Mouse (Mus musculus) heart, adult 9 months (tissue): ENCODE data around the gene Gpr89.

ENCODE experiments used
- DNase-seq, 2 experiments: peaks; one replicate each; pipeline ENCODE4 v3.0.0; 2022; ENCODE audit warnings: low spot score in 2 of 2

Gene Gpr89

GRCm38 (mm10) chr3:96870270-96870669 is 34.9 kb downstream of the Gpr89 start:
- DNase-seq = no peak

- DNase-seq = no peak
Measured at GRCm38 (mm10) chr3:96869091-96869490, 36.1 kb downstream of the Gpr89 start.

GRCm38 (mm10) chr3:96868566-96868965 is 36.6 kb downstream of the Gpr89 start:
- DNase-seq = no peak

DNA sequence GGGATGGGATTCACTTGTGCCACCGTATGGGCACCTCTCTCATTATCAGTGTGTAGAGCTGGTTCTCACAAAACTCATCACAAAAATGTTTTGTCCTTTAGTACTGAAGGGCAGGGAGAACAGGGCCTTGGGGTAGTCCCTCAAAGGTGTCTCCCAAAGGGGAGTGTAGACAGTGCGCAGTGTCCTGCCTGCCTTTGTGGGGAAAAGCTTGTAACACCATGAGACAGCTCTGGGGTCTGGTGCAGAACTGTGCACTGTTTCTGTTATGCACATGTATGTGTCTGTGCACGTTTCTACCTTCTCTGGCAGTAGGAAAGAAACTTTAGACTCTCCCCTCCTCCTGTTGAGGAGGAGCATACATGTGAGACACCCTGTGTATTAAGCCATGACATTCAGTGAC is 37.3 kb downstream of the Gpr89 start:
- DNase-seq = no peak

GRCm38 (mm10) chr3:96860498-96860897 is 44.6 kb downstream of the Gpr89 start:
- no peak for DNase-seq

- no peak for DNase-seq
Measured at GRCm38 (mm10) chr3:96855833-96856232, 49.3 kb downstream of the Gpr89 start.

DNA sequence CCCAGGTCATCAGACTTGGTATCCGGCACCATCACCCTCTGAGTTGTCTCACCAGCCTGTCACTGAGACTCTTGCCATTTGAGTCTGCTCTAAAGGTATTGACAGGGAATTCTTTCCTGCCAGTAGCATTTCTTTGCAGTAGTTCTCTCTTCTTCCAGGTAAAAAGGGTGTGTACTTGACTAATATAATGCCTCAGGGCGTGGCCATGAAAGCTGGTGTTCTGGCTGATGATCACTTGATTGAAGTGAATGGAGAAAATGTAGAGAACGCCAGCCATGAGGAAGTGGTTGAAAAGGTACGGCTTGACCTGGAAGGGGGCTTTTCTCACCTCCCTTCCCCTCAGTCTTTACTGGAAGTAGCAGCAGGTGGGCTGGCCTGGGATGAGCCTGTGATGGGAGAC is 50.8 kb downstream of the Gpr89 start:
- DNase-seq = no peak

DNA sequence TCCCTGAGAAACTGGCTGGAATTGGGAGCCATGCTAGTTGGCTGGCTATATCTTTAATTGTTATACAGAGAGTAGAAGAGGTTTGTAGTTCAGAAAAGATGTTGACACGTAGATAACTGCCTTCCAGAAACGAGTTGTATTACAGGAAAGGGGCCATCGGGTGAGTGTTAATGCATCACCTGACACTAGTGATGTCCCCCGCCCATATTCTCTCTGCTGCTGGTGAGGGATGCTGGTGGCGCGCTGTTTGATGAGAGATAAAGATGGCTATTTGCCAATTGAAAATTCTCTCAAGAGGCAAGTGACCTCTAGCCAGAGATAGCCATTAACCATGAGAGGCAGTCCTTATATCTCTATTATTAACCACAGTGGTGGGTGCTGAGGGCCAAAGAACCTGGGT is 52.6 kb downstream of the Gpr89 start:
- DNase-seq = no peak

DNA sequence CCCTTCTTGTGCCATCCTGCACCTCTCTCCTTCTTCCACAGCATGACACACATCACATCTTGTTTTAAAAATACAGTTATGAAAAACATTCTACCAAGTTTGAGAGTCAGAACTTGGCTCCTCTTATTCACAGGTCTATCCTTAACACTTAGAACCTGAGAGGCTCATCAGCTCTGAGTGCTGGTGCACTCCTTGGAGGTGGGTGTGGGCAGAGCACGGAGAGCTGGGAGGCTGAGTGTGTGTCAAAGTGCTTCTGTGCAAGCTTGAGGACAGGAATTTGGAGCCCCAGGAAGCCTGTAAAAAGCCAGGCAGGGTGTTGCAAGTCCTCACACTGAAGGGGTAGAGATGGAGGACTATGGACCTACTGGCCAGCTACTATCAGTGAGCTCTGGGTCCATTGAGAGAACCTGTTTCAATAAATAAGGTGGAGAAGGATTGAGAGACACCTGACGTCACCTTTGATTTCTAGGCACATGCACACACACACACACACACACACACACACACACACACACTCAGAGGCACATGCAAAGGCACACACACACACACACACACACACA is 55.9 kb downstream of the Gpr89 start:
- DNase-seq = no peak

DNA sequence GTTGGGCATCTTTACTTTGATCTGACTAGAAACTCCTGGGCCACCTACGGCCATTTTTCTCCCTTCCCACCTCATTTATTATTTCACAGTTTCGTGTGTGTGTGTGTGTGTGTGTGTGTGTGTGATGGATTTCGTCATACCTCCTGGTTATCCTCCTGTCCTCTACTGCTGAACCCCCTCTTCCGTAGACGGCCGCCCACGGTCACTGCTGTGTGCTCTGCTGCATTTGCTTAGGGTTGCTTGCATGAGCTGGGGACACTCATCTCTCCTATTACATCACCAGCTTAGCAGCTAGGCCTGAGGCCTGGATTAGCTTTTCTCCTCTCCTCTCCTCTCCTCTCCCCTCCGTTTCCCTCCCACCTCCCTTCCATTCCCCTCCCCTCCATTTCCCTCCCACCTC is 56.7 kb downstream of the Gpr89 start:
- no peak for DNase-seq

DNA sequence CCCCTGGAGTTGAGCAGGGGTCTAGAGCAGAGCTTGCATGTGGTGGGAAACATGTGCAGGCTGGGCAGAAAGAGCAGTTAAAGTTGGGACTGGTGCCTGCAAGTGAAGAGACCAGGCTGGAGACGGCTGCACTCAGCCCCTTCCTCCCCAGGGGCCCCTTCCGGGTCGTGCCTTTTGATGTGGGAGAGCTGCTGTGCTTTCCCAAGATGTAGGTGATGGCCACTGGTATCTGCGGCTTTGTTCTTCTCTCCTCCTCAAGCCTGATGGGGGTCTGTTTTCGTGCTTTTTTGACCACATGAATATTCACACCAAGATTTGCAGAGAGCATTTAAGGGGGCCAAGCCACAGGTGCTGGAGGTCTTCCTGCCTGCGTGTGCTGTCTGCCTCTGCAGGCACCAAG is 57.5 kb downstream of the Gpr89 start:
- no peak for DNase-seq

DNA sequence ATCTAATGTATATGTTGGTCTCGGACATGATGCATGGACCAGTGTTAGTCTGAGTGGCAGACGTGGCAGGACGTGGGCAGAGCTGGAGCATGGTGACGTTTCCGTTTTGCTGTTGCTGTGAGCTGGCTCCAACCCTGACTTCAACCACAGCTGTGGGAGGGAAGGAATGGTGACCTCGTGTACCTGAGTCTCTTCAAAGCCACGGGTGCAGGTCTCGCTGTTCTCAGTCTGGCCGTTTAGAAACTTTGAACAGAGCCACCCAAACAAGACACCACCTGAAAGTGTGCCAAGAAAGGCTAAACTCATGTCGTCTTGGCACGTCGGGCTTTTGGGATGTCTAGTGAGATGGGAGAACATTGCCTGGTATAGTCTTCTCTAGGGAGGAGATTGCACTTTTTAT is 58.2 kb downstream of the Gpr89 start:
- no peak for DNase-seq

GRCm38 (mm10) chr3:96845806-96846205 is 59.3 kb downstream of the Gpr89 start:
- DNase-seq = no peak

GRCm38 (mm10) chr3:96845191-96845590 is 60.0 kb downstream of the Gpr89 start:
- no peak for DNase-seq

DNA sequence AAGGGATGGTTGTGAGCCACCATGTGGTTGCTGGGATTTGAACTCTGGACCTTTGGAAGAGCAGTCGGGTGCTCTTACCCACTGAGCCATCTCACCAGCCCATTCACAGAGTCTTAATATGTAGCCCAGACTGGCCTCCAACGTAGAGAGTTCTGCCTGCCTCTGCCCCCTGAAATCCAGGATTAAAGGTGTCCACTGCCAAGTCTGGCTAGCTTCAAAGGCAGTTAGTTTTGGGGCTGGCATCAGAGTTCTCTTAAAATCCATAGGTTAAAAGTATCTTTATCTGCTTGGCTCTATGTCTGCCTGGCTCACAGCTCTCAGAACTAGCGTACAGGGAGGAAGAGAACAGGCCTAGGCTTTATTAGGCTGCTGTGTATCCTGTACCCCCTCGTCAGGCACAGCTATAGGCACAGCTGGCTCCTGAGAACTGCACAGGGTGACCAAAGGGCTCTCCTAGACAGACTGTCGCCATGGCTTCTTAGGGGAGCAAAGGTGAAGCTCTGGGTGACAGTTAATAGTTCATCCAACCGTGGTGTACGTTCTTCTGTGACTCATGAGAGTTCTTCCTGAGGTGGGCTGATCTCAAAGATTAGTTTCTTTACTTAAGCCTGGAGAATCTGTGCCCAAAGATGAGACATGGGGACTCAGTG is 66.0 kb downstream of the Gpr89 start:
- no peak for DNase-seq

- DNase-seq = peak in 1 of 2 experiments; percentile 11
Measured at GRCm38 (mm10) chr3:96836414-96836813, 68.7 kb downstream of the Gpr89 start.

- DNase-seq = no peak
Measured at GRCm38 (mm10) chr3:96834587-96835348, 70.4 kb downstream of the Gpr89 start.

DNA sequence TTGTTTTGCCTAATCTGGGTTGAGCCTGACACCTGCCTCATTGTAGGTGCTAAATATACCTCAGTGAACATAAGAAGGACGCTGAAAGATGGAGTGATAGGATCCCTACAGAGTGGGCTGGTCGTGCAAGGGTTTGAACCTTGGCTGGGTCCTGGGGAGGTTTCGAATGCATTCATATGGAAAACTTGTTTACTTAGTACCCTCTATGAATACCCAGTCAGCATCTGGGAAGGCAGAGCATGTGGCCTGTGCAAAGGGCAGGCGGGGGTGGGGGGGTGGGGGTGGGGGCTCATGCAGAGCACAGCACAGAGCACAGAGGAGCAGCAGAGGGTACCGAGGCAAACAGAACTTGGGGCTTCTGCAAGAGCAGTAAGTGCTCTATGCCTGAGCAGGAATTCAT is 72.2 kb downstream of the Gpr89 start:
- no peak for DNase-seq

DNA sequence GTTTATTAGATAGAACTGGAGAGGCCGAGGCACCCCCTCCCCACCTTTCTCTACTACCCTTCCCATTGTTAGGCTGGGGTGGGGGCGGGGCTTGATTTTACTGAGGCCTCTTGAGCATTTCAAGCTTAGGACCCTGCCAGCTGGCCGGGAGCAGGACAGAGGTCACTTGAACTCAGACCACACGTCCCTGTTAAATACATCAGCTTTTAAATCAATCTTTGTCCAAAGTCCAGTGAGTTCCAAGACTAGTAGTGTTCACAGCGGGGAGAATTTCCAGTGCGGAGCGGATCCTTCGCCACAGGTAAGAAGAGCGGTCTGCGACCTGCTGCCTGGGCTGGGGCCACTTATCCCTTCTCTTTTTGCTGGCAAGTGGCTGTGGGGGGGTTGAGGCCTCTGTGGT is 75.3 kb downstream of the Gpr89 start:
- no peak for DNase-seq

DNA sequence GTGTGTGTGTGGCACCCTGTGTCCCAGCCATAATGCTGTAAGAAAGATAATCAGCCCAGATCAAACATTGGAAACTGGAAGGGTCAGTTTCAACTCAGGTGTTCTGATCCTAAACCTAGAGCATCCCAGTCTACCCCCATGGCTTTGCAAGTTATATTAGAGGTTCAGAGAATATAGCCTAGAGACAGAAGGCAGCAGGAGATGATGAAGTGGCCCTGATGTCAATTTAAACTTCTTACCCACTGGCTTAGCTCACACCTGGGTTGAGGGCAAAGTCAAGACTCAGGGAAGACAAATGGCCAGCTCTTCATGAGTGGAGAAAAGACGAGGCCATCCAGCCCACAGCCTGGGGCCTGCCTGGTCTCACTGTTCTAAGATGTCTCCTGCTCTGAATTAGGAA is 76.2 kb downstream of the Gpr89 start, which contains the start of the genes Pdzk1 and Cd160:
Gene Pdzk1, plus strand, starts transcription at position 301 of the 400 bp plus-strand sequence.
Gene Cd160, minus strand, starts transcription at position 368 of the 400 bp plus-strand sequence.
- no peak for DNase-seq

- DNase-seq = no peak
Measured at GRCm38 (mm10) chr3:96828308-96828864, 76.8 kb downstream of the Gpr89 start.

DNA sequence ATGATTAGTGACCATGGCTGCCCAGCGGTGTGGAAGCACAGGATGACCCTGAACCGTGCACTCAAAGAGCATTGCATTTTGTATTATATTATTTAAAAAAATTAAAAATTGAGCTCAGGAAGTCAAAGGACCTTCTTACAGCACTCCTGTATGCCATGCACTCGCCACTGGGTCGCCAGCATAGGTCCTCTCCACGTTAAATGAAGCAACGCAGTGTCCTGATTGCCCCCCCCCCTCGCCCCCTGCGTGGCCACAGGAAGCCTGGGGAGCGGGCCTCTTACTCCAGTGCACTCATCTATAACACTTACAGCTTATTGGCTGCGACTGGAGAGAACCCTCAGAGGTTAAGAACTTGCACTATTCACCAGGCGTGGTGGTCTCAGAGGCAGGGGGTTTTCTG is 79.9 kb downstream of the Gpr89 start:
- DNase-seq = no peak

- no peak for DNase-seq
Measured at GRCm38 (mm10) chr3:96824614-96825013, 80.5 kb downstream of the Gpr89 start.
